Mouse (Mus musculus) kidney, adult 2 months (tissue): ENCODE data around the gene B230217C12Rik. TPM values are rescaled to one million over a fixed set of nuclear protein-coding genes. Genes with fewer than 3 reads are reported as not detected.

ENCODE experiments used
- DNase-seq: peaks from one replicate; pipeline ENCODE4 v3.0.0; 2021
- H3K27ac ChIP-seq: fragments of 200-500 bp; 2 replicates; pipeline ENCODE4 v1.5.1; 2012; ENCODE audit warnings: low read depth, low read length, control low read depth, inconsistent platforms; ENCODE audit not compliant: insufficient read depth
- H3K27me3 ChIP-seq: fragments of 200-500 bp; replicated peaks from 2 replicates; pipeline ENCODE4 v1.6.1; 2012; ENCODE audit warnings: mild to moderate bottlenecking, moderate library complexity, low read length, inconsistent platforms; ENCODE audit not compliant: control insufficient read depth, insufficient read depth
- H3K36me3 ChIP-seq: fragments of 200-500 bp; 2 replicates; pipeline ENCODE4 v1.6.1; 2012; ENCODE audit warnings: mild to moderate bottlenecking, moderate library complexity, low read length, inconsistent platforms; ENCODE audit not compliant: control insufficient read depth, insufficient read depth
- H3K4me1 ChIP-seq: fragments of 200-500 bp; 2 replicates; pipeline ENCODE4 v1.6.1; 2011; ENCODE audit warnings: low read length; ENCODE audit not compliant: control insufficient read depth, insufficient read depth
- H3K4me3 ChIP-seq: fragments of 200-500 bp; 2 replicates; pipeline ENCODE4 v1.5.1; 2011; ENCODE audit warnings: mild to moderate bottlenecking, low read depth, low read length, control low read depth; ENCODE audit not compliant: insufficient read depth
- CTCF ChIP-seq: fragments of 200-500 bp; conservative IDR thresholded peaks from 2 replicates; pipeline ENCODE4 v1.5.1; 2011; ENCODE audit warnings: low read depth, mild to moderate bottlenecking, control low read depth, low read length, moderate library complexity, mixed read lengths; ENCODE audit not compliant: insufficient read depth, insufficient read length
- POLR2A ChIP-seq: fragments of 200-500 bp; IDR thresholded peaks from one replicate; pipeline ENCODE4 v1.6.1; 2011; ENCODE audit warnings: low read depth, low read length, control low read depth
- WGBS: fragments of 180-500 bp; shearing (Covaris S2); methylation state at CpG from one replicate; pipeline ENCODE4 v1.1.7; 2018; 5-methylcytosine and 5-hydroxymethylcytosine counted together
- polyA plus RNA-seq: library from polyadenylated mRNA; depleted of rRNA; stranded (reverse); fragments of >200 nt; gene quantifications from 2 replicates; pipeline ENCODE4 v1.2.3, GENCODE M21; 2012

B230217C12Rik gene
- polyA plus RNA-seq, 1 experiment, result 2.0 TPM

- H3K4me3 ChIP-seq, result no peak overlapping the region
- H3K27me3 ChIP-seq, result no peaks in the 10 kb centered on the region
- no peak for DNase-seq
- H3K36me3 ChIP-seq, result no peaks in the 10 kb centered on the region; the same call in 1 of the 2 replicates
- no peak for TF ChIP-seq POLR2A
- TF ChIP-seq CTCF, result no peak
- 66% methylated on average over 2 of the region's 2 CpGs for WGBS
- peaks cover 2% of the 10 kb centered on the region; the same call in 1 of the 2 replicates for H3K4me1 ChIP-seq
- no peak overlapping the region for H3K27ac ChIP-seq
Observed at GRCm38 (mm10) chr11:97840135-97840490, 467 bp upstream of the B230217C12Rik start.

- Histone ChIP-seq H3K4me3 (peak overlapping the region; percentile 29), H3K27ac (peak overlapping the region; percentile 61; the same call in 1 of the 2 replicates), H3K27me3 (no peaks in the 10 kb centered on the region), H3K4me1 (peaks cover 2% of the 10 kb centered on the region; the same call in 1 of the 2 replicates), H3K36me3 (no peaks in the 10 kb centered on the region)
- TF ChIP-seq CTCF (no peak), POLR2A (no peak)
- peak; percentile 91 for DNase-seq
- 6% methylated on average over 22 of the region's 22 CpGs for WGBS
Observed at GRCm38 (mm10) chr11:97840991-97841661, 546 bp downstream of the B230217C12Rik start.

- no peak overlapping the region for H3K4me3 ChIP-seq
- TF ChIP-seq POLR2A, result no peak
- H3K36me3 ChIP-seq, result no peaks in the 10 kb centered on the region
- H3K27me3 ChIP-seq, result no peaks in the 10 kb centered on the region
- 73% methylated on average over 4 of the region's 4 CpGs for WGBS
- no peaks in the 10 kb centered on the region; the same call in 1 of the 2 replicates for H3K4me1 ChIP-seq
- no peak overlapping the region for H3K27ac ChIP-seq
- DNase-seq, result no peak
Observed at GRCm38 (mm10) chr11:97842001-97842400, 1.4 kb downstream of the B230217C12Rik start.

- TF ChIP-seq POLR2A, result no peak
- no peak for TF ChIP-seq CTCF
- peak; percentile 81 for DNase-seq
- WGBS, result 41% methylated on average over 6 of the region's 6 CpGs
- Histone ChIP-seq H3K27me3 (no peaks in the 10 kb centered on the region), H3K27ac (peak overlapping the region; percentile 27; the same call in 1 of the 2 replicates), H3K36me3 (no peaks in the 10 kb centered on the region), H3K4me3 (no peak overlapping the region), H3K4me1 (peaks cover 6% of the 10 kb centered on the region; the same call in 1 of the 2 replicates)
Observed at GRCm38 (mm10) chr11:97850367-97850766, 9.8 kb downstream of the B230217C12Rik start.

DNA sequence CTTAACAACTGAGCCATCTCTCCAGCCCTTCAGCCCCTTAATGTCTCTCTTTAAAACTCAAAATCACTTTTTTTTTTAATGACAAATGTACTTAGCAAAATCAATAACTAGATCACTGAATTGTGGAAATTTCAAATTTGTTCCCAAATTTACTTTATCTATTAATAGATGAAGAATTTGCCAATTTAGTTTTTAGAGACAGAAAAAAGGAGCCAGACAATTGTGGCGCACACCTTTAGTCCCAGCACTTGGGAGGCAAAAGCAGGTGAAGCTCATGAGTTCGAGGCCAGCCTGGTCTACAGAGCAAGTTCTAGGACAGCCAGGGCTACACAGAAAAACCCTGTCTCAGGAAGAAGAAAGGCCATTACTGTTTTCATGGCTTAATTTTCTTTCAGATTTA is 11.0 kb downstream of the B230217C12Rik start:
- no peak overlapping the region for H3K27ac ChIP-seq
- no peak for DNase-seq
- H3K27me3 ChIP-seq, result no peaks in the 10 kb centered on the region
- H3K4me1 ChIP-seq, result peaks cover 6% of the 10 kb centered on the region; the same call in 1 of the 2 replicates
- WGBS, result 98% methylated on average over 2 of the region's 2 CpGs
- TF ChIP-seq CTCF (no peak), POLR2A (no peak)
- H3K36me3 ChIP-seq, result no peaks in the 10 kb centered on the region
- H3K4me3 ChIP-seq, result no peak overlapping the region

DNA sequence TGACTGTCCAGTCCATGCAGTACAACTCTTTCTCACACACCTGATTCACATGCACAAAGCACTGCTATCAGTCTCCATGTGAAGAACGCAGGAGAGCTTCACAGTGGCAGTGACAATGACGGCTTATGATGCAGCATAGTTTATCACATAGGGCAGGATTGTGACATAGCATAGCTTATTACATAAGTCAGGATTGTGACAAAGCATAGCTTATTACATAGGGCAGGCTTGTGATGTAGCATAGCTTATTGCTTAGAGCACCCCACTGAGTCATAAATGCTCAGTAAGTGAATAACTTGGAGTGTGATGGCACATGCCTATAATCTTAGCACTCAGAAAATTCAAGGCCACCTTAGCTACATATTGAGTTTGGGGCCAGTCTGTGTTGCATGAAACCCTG is 14.9 kb downstream of the B230217C12Rik start:
- Histone ChIP-seq H3K4me3 (no peak overlapping the region), H3K27ac (no peak overlapping the region), H3K36me3 (no peaks in the 10 kb centered on the region), H3K4me1 (peaks cover 3% of the 10 kb centered on the region; the same call in 1 of the 2 replicates), H3K27me3 (no peaks in the 10 kb centered on the region)
- 92% methylated on average over 2 of the region's 2 CpGs for WGBS
- DNase-seq, result no peak
- TF ChIP-seq POLR2A, result no peak
- no peak for TF ChIP-seq CTCF

- Histone ChIP-seq H3K36me3 (no peaks in the 10 kb centered on the region), H3K4me3 (no peak overlapping the region), H3K27ac (no peak overlapping the region), H3K4me1 (no peaks in the 10 kb centered on the region), H3K27me3 (no peaks in the 10 kb centered on the region)
- no peak for DNase-seq
- 84% methylated on average over 2 of the region's 2 CpGs for WGBS
- TF ChIP-seq POLR2A (no peak), CTCF (no peak)
Observed at GRCm38 (mm10) chr11:97862148-97862547, 21.6 kb downstream of the B230217C12Rik start.
